ENCODE assay signal across 21 mouse cellular contexts in the genomic region with DNA sequence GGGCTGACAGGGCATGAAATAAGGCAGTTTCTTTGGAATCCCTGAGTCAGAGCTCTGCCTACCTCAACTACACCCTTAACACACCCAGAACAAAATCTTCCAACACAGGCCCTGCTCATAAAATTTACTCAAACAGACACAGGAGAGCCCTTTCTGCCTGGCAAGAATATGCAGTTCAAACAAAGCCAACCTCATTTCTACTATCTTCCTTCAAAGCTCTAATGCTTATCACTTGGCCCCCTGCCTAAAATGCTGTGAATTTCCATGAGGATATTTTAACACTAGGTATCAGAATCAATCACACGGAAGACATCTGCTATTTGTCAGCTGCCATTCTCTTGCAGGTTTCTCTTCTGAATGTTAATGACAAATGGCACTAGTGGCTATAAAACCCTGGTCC.
DNase-seq lines count a peak whose midpoint lies in the region; ATAC-seq lines count a peak whose summit lies in the region.
"Had no signal": no experiment of that assay in that cellular context is flagged by ENCODE, and none has a peak within 500 bp of the region (broad histone marks: within the 10 kb centered on the region; RNA-seq: fewer than 3 reads in every experiment).

No protein-coding gene starts in this region.

- H3K36me3 ChIP-seq in heart, embryonic 10.5 days, result no peaks in the 10 kb centered on the region
- no peaks in the 10 kb centered on the region for H3K36me3 ChIP-seq in heart, embryonic 13.5 days
- H3K36me3 ChIP-seq: embryonic facial prominence, embryonic 12.5 days; G1E; kidney, embryonic 15.5 days; midbrain, embryonic 15.5 days had no signal

- peak; percentile 5 to 7 for DNase-seq in cerebellum, postnatal 14 days
- DNase-seq in cerebellum, adult 8-10 months, result no peak
- DNase-seq in heart, adult 8-10 months (ENCODE audit: low spot score), result peak; percentile 29
- no peak for DNase-seq in heart, embryonic 10.5 days (ENCODE audit: low spot score)
- DNase-seq in large intestine, adult 2 months (ENCODE audit: low read depth, low spot score), result peak; percentile 73
- no peak for DNase-seq in gastrocnemius, adult 18-20 months (ENCODE audit: low spot score)
- DNase-seq in lung, postnatal 10 days, result no peak
- DNase-seq: adrenal gland, postnatal 36 days; cerebellum, adult 18-20 months; gastrocnemius, postnatal 14 days; spleen, adult 18-20 months; thymus, postnatal 36 days had no signal

- 31% methylated on average over 1 of the region's 1 CpGs for WGBS in heart, embryonic 10.5 days
- WGBS in heart, embryonic 13.5 days, result 10% methylated on average over 1 of the region's 1 CpGs
- WGBS in large intestine, adult 2 months, result 34% methylated on average over 1 of the region's 1 CpGs

- ATAC-seq in heart, embryonic 13.5 days (ENCODE audit: extremely low read depth, insufficient number of reproducible peaks, low FRiP score, low TSS enrichment), result no peak
- ATAC-seq: intestine, postnatal 0 days; midbrain, embryonic 15.5 days had no signal

- no peaks in the 10 kb centered on the region for H3K9me3 ChIP-seq in heart, embryonic 10.5 days
- H3K9me3 ChIP-seq in heart, embryonic 13.5 days, result peaks cover 2% of the 10 kb centered on the region; the same call in 1 of the 2 replicates
- H3K9me3 ChIP-seq: embryonic facial prominence, embryonic 12.5 days; G1E; kidney, embryonic 15.5 days; midbrain, embryonic 15.5 days had no signal

- H3K9ac ChIP-seq in heart, embryonic 13.5 days, result no peak overlapping the region
- H3K9ac ChIP-seq: embryonic facial prominence, embryonic 12.5 days; kidney, embryonic 15.5 days; liver, embryonic 14.5 days; midbrain, embryonic 15.5 days had no signal

- no peak overlapping the region for H3K4me2 ChIP-seq in heart, embryonic 13.5 days
- H3K4me2 ChIP-seq: embryonic facial prominence, embryonic 12.5 days; kidney, embryonic 15.5 days; midbrain, embryonic 15.5 days had no signal

- no peak overlapping the region for H3K27ac ChIP-seq in heart, embryonic 10.5 days
- H3K27ac ChIP-seq in heart, embryonic 13.5 days (replicated peaks), result peak overlapping the region; percentile 74
- H3K27ac ChIP-seq: embryonic facial prominence, embryonic 12.5 days; kidney, embryonic 15.5 days; liver, embryonic 14.5 days; midbrain, embryonic 15.5 days had no signal

- H3K4me3 ChIP-seq in heart, embryonic 10.5 days, result no peak overlapping the region
- H3K4me3 ChIP-seq in heart, embryonic 13.5 days, result no peak overlapping the region
- H3K4me3 ChIP-seq: embryonic facial prominence, embryonic 12.5 days; erythroblast, embryonic 14.5 days; kidney, embryonic 15.5 days; midbrain, embryonic 15.5 days; myocyte had no signal

- H3K27me3 ChIP-seq in heart, embryonic 10.5 days (ENCODE audit: insufficient read depth, poor library complexity, severe bottlenecking), result no peaks in the 10 kb centered on the region
- H3K27me3 ChIP-seq in heart, embryonic 13.5 days (replicated peaks), result no peaks in the 10 kb centered on the region
- H3K27me3 ChIP-seq: embryonic facial prominence, embryonic 12.5 days; kidney, embryonic 15.5 days; midbrain, embryonic 15.5 days had no signal

- H3K4me1 ChIP-seq in heart, embryonic 10.5 days, result peaks cover 2% of the 10 kb centered on the region; the same call in 1 of the 2 replicates
- H3K4me1 ChIP-seq in heart, embryonic 13.5 days, result peaks cover 14% of the 10 kb centered on the region
- H3K4me1 ChIP-seq: embryonic facial prominence, embryonic 12.5 days; kidney, embryonic 15.5 days; midbrain, embryonic 15.5 days had no signal

Comparison
In these comparisons a context has a peak if more than half of its experiments do, and no peak if none do; other contexts are left out.
1. DNase-seq: peak in cerebellum, postnatal 14 days (2 of 2), heart, adult 8-10 months (single experiment) and large intestine, adult 2 months (single experiment); none in cerebellum, adult 8-10 months (single experiment), heart, embryonic 10.5 days (single experiment), gastrocnemius, adult 18-20 months (single experiment) and lung, postnatal 10 days (single experiment).